Mouse (Mus musculus) embryonic fibroblast, embryonic 13.5 days (primary cell): Measurements from ENCODE around the gene Gapdhs.

ENCODE experiments used
- CTCF ChIP-seq: IDR thresholded peaks from 2 replicates; pipeline ENCODE4 v1.5.1; 2011; ENCODE audit warnings: mild to moderate bottlenecking, control low read depth, low read length, moderate library complexity, borderline replicate concordance; ENCODE audit not compliant: insufficient read depth
- POLR2A ChIP-seq: IDR thresholded peaks from 2 replicates; pipeline ENCODE4 v1.6.1; 2011; ENCODE audit warnings: low read depth, mild to moderate bottlenecking, control low read depth, low read length, moderate library complexity

DNA sequence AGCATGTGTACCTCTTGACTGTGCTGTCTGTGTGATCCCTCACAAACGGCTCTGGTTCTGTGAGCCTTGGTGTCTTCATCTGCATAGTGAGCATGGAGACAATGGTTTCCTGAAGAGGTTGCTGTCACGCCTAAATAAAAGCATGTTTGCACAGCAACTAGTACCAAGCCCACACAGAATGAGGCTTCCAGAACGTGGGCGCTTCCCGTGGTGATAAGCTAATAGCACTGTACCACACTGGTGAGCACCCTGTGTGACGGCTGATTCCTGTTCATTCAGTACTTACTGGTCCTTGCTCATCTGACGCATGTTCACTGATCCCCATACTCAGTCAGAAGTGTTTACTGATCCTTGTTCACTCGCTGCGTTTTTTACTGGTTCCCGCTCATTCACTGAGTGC, 46.7 kb upstream of the Gapdhs start:
- no peak for TF ChIP-seq CTCF
- no peak for TF ChIP-seq POLR2A
